Mouse (Mus musculus) lung, adult 2 months (tissue): ENCODE measurements around the gene Brd3.

ENCODE experiments used
- CTCF ChIP-seq: fragments of 200-500 bp; IDR thresholded peaks from 2 replicates; pipeline ENCODE4 v1.5.1; 2011; ENCODE audit warnings: mild to moderate bottlenecking, low read length, control low read depth; ENCODE audit not compliant: insufficient read depth
- POLR2A ChIP-seq: fragments of 200-500 bp; IDR thresholded peaks from 2 replicates; pipeline ENCODE4 v1.6.1; 2011; ENCODE audit warnings: low read depth, mild to moderate bottlenecking, control low read depth, low read length, borderline replicate concordance; ENCODE audit errors: extremely low read depth

DNA sequence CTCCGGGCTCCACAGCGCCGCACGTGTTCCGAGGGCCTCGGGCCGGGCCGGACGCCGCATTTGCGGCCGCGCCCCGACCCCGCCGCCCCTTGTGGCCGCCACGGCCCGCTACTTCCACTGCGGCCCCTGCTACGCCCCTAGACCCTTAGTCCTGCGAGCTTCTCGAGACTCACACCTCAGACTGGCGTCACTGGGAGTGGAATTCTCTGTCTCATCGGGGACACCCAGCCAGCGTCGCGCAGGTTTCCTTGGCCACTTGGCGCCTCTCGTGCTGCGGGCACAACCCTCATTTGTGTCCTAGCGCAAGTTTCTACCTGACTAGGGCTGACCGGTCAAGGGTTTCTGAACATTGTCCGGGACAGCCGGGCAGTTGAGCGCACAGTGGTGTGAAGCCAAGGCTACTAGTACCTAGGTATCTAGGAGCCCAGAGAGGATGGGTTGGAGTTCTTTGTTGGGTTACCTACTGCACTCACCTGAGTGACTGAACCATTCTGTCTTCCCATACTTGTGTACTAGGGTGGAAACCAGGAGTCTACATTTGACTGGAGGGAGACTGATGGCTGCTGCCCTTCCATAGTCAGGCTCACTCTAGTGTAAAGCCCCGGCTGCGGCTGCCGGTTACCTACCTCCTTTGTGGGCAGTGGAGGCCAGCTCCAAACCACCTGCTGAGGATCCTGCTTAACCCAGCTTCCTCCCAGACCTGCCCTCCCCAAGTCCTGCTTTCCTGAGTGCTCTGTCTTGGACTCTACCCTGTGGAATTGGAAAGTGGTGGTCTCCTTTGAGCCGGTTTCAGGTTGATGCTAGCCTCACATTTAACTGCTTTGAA lies 8.1 kb upstream of the Brd3 start:
- TF ChIP-seq CTCF (no peak), POLR2A (no peak)
